Mouse (Mus musculus): ENCODE measurements around the gene Tnk2.

GRCm38 (mm10) chr16:32654071-32654733 lies 10.5 kb downstream of the Tnk2 start:
- no peak for TF ChIP-seq POLR2A (IDR thresholded peaks at IDR 0.05; ENCODE audit: extremely low read depth, insufficient read depth, low read length)
- TF ChIP-seq CTCF (IDR thresholded peaks at IDR 0.05; ENCODE audit: low read depth, low read length), result no peak

Measured in liver, adult 2 months (tissue).